Mouse (Mus musculus) large intestine, adult 2 months (tissue): ENCODE data around the gene Gata1. TPM values are rescaled to one million over a fixed set of nuclear protein-coding genes. Genes with fewer than 3 reads are reported as not detected.
"Not testable (repeated sequence)": the region's sequence is repeated elsewhere in the genome, so short reads cannot be mapped to it uniquely, and the experiment has no call there.

Experiments
- DNase-seq: peaks from one replicate; pipeline ENCODE4 v3.0.0-alpha.2; 2012; ENCODE audit warnings: low read depth, low spot score
- WGBS: fragments of 180-500 bp; shearing (Covaris S2); methylation state at CpG from one replicate; pipeline ENCODE4 v1.1.7; 2018; 5-methylcytosine and 5-hydroxymethylcytosine counted together
- polyA plus RNA-seq: library from polyadenylated mRNA; depleted of rRNA; stranded (reverse); fragments of >200 nt; gene quantifications from 2 replicates; pipeline ENCODE4 v1.2.3, GENCODE M21; 2012

The Gata1 gene
- polyA plus RNA-seq, 1 experiment, result 0.05 TPM

- no peak for DNase-seq
- WGBS, result 88% methylated on average over 8 of the region's 8 CpGs
Observed at GRCm38 (mm10) chrX:7968226-7968625, 9.6 kb downstream of the Gata1 start.

- no peak for DNase-seq
- 61% methylated on average over 7 of the region's 9 CpGs for WGBS
Observed at GRCm38 (mm10) chrX:7967596-7968201, 10.2 kb downstream of the Gata1 start.

GRCm38 (mm10) chrX:7966161-7966560, 11.7 kb downstream of the Gata1 start:
- 62% methylated on average over 4 of the region's 4 CpGs for WGBS

GRCm38 (mm10) chrX:7963829-7964626, 13.8 kb downstream of the Gata1 start:
- WGBS, result 66% methylated on average over 7 of the region's 7 CpGs
- DNase-seq, result no peak

More at GRCm38 (mm10) chrX:7966161-7966560, 11.7 kb downstream of the Gata1 start:
- DNase-seq, result no peak

- 83% methylated on average over 9 of the region's 9 CpGs for WGBS
Observed at GRCm38 (mm10) chrX:7958868-7959267, 19.0 kb downstream of the Gata1 start.

GRCm38 (mm10) chrX:7950091-7950490, 27.8 kb downstream of the Gata1 start:
- DNase-seq, result no peak
- WGBS, result 89% methylated on average over 7 of the region's 7 CpGs

More at GRCm38 (mm10) chrX:7958868-7959267, 19.0 kb downstream of the Gata1 start:
- DNase-seq, result no peak

GRCm38 (mm10) chrX:7947900-7948492, 29.9 kb downstream of the Gata1 start:
- peak; percentile 53 for DNase-seq
- WGBS, result 17% methylated on average over 38 of the region's 38 CpGs

- WGBS, result 21% methylated on average over 37 of the region's 37 CpGs
- DNase-seq, result no peak
Observed at GRCm38 (mm10) chrX:7947108-7947899, 30.6 kb downstream of the Gata1 start, which contains the start of gene Hdac6. Gene Hdac6 (minus strand): TSS chrX:7947889.

GRCm38 (mm10) chrX:7945618-7946017, 32.3 kb downstream of the Gata1 start:
- WGBS, result 70% methylated on average over 8 of the region's 8 CpGs
- DNase-seq, result no peak

- 90% methylated on average over 6 of the region's 6 CpGs for WGBS
- no peak for DNase-seq
Observed at GRCm38 (mm10) chrX:7937667-7938066, 40.2 kb downstream of the Gata1 start.

- WGBS, result 56% methylated on average over 11 of the region's 11 CpGs
- no peak for DNase-seq
Observed at GRCm38 (mm10) chrX:7936874-7937273, 41.0 kb downstream of the Gata1 start.

- 35% methylated on average over 16 of the region's 19 CpGs for WGBS
- no peak for DNase-seq
Observed at GRCm38 (mm10) chrX:7928270-7928790, 49.5 kb downstream of the Gata1 start, which contains the start of gene Eras. Gene Eras (minus strand): TSS chrX:7928607.

GRCm38 (mm10) chrX:7927116-7927515, 50.8 kb downstream of the Gata1 start:
- 33% methylated on average over 10 of the region's 10 CpGs for WGBS
- no peak for DNase-seq

- WGBS, result 82% methylated on average over 6 of the region's 6 CpGs
Observed at GRCm38 (mm10) chrX:7926266-7926665, 51.6 kb downstream of the Gata1 start.

GRCm38 (mm10) chrX:7922032-7922431, 55.8 kb downstream of the Gata1 start:
- no peak for DNase-seq
- 23% methylated on average over 48 of the region's 48 CpGs for WGBS

More at GRCm38 (mm10) chrX:7926266-7926665, 51.6 kb downstream of the Gata1 start:
- no peak for DNase-seq

GRCm38 (mm10) chrX:7919601-7920383, 58.1 kb downstream of the Gata1 start, which contains the start of gene Pcsk1n:
Gene Pcsk1n (plus strand): TSS chrX:7919822.
- no peak for DNase-seq
- WGBS, result 19% methylated on average over 40 of the region's 40 CpGs

GRCm38 (mm10) chrX:7917960-7918359, 59.9 kb downstream of the Gata1 start:
- WGBS, result 72% methylated on average over 6 of the region's 6 CpGs
- not testable (repeated sequence) for DNase-seq

- DNase-seq, result not testable (repeated sequence)
- 22% methylated on average over 3 of the region's 3 CpGs for WGBS
Observed at GRCm38 (mm10) chrX:7915669-7916068, 62.2 kb downstream of the Gata1 start.

GRCm38 (mm10) chrX:7910473-7910872, 67.4 kb downstream of the Gata1 start:
- WGBS, result 56% methylated on average over 6 of the region's 6 CpGs
- DNase-seq, result no peak
